Mouse (Mus musculus) cerebellum, postnatal 36 days (tissue): Measurements from ENCODE around the gene Galntl5.
"Not testable (repeated sequence)": the region's sequence is repeated elsewhere in the genome, so short reads cannot be mapped to it uniquely, and the experiment has no call there.

ENCODE experiments used
- DNase-seq, 2 experiments: peaks; one replicate each; pipeline ENCODE4 v3.0.0; 2021 to 2022; ENCODE audit warnings: mixed read lengths in 2 of 2

Gene Galntl5

GRCm38 (mm10) chr5:25211872-25212271 lies 30.6 kb downstream of the Galntl5 start:
- no peak for DNase-seq

GRCm38 (mm10) chr5:25213216-25213615 lies 32.0 kb downstream of the Galntl5 start:
- not testable (repeated sequence) for DNase-seq

- no peak for DNase-seq
Observed at GRCm38 (mm10) chr5:25215006-25215405, 33.7 kb downstream of the Galntl5 start.

- no peak for DNase-seq
Observed at GRCm38 (mm10) chr5:25221604-25222003, 40.3 kb downstream of the Galntl5 start, which contains the start of gene Galnt11. Gene Galnt11 (plus strand): TSS chr5:25221904.

GRCm38 (mm10) chr5:25222752-25223702 lies 41.8 kb downstream of the Galntl5 start, which contains the start of gene E130116L18Rik:
Gene E130116L18Rik (minus strand): TSS chr5:25223153.
- peak; percentile 92 to 93 for DNase-seq

GRCm38 (mm10) chr5:25224377-25224776 lies 43.1 kb downstream of the Galntl5 start:
- not testable (repeated sequence) for DNase-seq

- DNase-seq = no peak
Observed at GRCm38 (mm10) chr5:25243101-25243500, 61.8 kb downstream of the Galntl5 start.

- DNase-seq = no peak
Observed at GRCm38 (mm10) chr5:25245806-25246472, 64.7 kb downstream of the Galntl5 start.

- DNase-seq = no peak
Observed at GRCm38 (mm10) chr5:25246473-25246865, 65.2 kb downstream of the Galntl5 start.

- DNase-seq = no peak
Observed at GRCm38 (mm10) chr5:25247036-25247435, 65.8 kb downstream of the Galntl5 start.

- DNase-seq = no peak
Observed at GRCm38 (mm10) chr5:25252423-25252822, 71.2 kb downstream of the Galntl5 start.

- DNase-seq = no peak
Observed at GRCm38 (mm10) chr5:25252825-25253544, 71.7 kb downstream of the Galntl5 start.

GRCm38 (mm10) chr5:25254491-25254890 lies 73.2 kb downstream of the Galntl5 start:
- no peak for DNase-seq

- no peak for DNase-seq
Observed at GRCm38 (mm10) chr5:25256686-25257085, 75.4 kb downstream of the Galntl5 start.

GRCm38 (mm10) chr5:25261452-25261851 lies 80.2 kb downstream of the Galntl5 start:
- no peak for DNase-seq

GRCm38 (mm10) chr5:25262266-25262665 lies 81.0 kb downstream of the Galntl5 start:
- DNase-seq = no peak

- no peak for DNase-seq
Observed at GRCm38 (mm10) chr5:25268258-25268888, 87.1 kb downstream of the Galntl5 start.
